Mouse (Mus musculus) lung, adult 18-20 months (tissue): ENCODE data around the gene Sirt4.
A peak's percentile ranks its signal among the peaks of the same experiment; 100 is the strongest.
"Not testable (repeated sequence)": the region's sequence is repeated elsewhere in the genome, so short reads cannot be mapped to it uniquely, and the experiment has no call there.

Experiments
- DNase-seq, 2 experiments: peaks; one replicate each; pipeline ENCODE4 v3.0.0; 2022; ENCODE audit warnings: mixed read lengths in 2 of 2

Sirt4 gene

GRCm38 (mm10) chr5:115470766-115471531 lies 13.6 kb downstream of the Sirt4 start:
- peak; percentile 47 to 65 for DNase-seq

- peak; percentile 77 to 85 for DNase-seq
These were observed 14.7 kb downstream of the Sirt4 start for GRCm38 (mm10) chr5:115469791-115470190.

DNA sequence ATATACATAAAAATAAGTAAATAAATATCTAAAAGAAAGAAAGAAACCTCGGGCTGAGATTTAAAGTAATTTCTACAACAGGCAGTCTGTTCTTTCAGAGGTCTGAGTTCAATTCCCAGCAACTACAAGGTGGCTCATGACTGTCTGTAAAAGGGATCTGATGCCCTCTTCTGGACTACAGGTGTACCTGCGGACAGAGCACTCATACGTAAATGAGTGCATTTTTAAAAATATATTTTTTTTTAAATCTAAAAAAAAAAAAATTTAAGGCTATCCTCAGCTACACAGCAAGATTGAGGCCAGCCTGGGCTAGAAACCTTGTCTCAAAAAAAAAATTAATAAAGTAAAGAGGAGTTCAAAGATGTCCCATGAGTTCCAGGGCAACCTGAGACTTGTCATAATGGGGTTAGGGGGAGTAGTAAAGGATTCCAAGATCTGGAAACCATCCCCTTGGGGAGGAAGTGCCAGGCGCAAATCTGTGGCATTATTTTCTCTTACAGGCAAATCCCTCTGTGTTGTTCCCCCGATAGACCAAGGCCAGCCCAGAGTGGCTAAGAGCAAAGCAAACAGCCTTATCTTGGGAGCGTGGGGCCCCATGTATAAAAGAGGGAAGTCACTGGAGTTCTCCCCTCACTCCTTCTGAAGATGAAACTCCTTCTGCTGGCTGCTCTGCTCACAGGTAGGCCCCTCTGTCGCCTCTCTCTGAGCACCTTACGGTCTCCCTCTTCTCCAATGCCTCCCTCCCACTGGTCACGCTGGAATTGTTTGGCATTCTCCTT lies 18.7 kb downstream of the Sirt4 start, which contains the start of gene Pla2g1b:
Gene Pla2g1b (plus strand): TSS at position 621 of the 779 bp plus-strand sequence.
- peak in 1 of 2 experiments; percentile 53 for DNase-seq

DNA sequence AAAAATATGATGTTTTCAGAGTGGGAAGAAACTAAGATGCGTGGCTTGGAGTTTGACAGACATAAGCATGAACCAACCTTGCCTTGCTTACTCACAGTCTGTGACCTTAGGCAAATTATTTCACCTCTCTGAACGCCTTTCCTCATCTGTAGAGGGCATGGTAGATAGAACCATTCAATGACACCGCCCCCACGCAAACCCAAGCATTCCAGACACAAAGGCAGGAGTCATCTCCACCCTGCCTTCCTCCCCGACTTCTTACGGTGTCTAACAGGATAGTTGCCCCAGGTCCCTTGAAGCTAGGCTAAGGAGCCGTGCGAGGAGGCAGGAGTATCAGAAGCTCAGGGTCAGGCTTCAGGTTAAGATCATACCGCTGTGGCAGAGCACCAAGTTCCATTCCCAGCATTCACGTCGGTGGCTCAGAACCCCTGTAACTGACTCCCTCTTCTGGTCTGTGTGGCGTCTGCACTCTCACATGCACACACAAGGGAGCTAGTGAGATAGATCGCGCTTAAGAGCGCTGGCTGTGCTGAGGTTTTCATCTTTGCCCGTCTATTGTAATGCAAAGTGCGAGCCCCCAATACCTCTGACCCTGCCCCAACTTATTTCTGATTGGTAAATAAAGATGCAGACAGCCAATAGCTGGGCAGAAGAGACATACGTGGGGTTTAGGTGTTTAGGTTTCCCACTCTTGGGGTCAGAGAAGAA lies 20.0 kb downstream of the Sirt4 start:
- no peak for DNase-seq

DNA sequence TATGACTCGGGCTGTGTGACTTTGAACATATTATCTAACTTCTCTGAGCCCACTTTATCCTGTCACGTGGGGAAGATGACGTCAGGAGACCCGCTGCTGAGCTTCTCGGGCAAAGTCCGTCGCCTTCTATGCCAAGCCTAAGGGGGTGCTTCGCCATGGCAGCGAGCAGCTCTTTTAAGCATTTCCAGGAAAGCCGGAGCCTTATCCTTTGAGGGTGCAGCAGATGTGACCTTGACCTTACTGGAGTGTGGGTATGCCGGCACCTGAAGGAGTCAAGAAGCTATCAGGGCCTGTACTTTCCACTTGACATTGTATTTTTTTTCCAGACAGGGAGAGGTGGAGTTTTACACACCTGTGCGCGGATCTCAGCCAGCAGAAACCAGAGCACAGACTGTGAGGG lies 25.6 kb downstream of the Sirt4 start:
- DNase-seq = no peak

DNA sequence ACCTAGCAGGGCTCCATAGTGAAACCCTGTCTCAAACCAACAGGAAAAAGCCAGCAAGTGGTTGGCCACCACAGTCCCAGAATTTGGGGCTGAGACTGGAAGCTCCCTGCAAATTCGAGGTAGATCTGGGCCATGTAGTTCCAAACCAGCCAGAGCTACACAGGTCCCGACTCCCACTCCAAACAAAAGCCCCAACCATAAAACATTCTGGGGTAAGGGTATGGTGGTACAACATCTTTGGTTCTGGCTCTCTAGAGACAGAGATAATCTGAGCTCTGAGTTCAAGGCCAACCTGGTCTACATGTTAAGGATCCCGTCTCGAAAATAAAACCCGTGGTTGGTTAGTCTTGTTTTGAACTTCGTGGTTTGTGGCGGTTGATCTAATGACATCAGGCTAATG lies 28.7 kb downstream of the Sirt4 start:
- DNase-seq = no peak

DNA sequence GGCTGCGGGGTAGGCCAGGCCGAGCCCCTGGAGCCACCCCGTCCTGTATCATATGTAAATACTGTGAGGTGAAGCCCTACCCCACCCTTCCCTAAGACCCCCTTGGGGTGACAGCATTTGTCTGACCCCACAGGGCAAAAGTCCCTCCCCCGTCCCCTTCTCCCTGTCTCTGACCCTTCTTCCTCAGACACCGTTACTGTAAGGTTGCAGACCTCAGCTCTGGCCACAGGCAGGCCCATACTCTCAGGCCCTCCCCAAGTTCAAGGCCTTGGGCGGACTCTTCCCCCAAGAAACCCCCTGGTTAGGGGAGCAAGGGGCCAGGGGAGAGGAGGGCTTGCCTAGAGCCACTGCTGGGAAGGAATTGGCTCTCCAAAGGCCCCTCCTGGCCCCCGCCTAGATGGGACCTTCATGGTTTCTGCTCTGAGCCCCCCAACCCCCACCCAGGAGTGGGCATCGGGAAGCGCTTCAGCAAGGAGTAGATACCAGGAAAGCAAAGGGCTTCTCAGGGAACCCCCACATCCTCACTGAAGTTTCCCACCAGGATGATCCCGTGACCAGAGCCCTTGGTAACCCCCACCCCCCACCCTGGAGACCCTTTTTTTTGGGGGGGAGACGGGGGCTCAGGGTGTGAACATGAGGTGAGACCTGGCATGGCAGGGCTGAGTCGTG lies 30.0 kb downstream of the Sirt4 start:
- DNase-seq = no peak

GRCm38 (mm10) chr5:115450410-115451317 lies 33.9 kb downstream of the Sirt4 start:
- DNase-seq = no peak

DNA sequence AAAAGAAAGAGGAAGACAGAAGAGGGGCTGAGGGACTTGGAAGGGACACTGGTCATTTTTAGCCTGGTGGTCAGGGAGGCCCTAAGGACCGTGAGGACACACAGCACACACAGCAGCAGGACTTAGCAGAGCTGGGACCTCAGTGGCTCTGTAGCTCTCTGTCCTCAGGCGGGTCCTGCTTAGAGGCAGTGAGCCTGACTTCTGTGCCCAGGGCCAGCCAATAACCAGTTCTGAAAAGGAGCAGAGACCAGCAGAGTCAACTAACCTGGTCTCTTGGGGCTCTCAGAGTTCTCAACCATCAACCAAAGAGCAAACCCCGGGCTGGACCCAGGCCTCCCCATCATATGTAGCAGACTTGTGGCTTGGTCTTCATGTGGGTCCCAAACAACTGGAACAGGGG lies 35.3 kb downstream of the Sirt4 start:
- DNase-seq = no peak

DNA sequence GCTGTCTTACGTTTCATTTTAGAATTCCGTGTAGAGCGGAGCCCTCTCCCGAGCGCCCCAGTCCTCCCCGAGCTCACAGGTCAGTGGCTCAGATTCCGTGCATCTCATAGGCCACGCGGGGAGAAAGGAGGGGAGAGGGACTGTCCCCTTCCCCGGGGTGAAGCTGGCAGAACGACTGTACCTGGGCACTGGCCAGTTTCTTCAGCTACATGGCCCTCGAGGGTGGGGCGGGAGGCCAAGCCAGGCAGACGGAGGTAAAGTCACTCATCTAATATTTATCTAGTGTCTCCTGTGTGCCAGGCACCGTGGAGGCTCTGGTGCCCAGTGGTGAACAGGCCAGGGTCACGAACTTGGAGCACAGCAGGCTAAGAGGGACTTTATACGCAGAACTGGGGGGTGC lies 37.4 kb downstream of the Sirt4 start:
- DNase-seq = peak; percentile 49 to 64

DNA sequence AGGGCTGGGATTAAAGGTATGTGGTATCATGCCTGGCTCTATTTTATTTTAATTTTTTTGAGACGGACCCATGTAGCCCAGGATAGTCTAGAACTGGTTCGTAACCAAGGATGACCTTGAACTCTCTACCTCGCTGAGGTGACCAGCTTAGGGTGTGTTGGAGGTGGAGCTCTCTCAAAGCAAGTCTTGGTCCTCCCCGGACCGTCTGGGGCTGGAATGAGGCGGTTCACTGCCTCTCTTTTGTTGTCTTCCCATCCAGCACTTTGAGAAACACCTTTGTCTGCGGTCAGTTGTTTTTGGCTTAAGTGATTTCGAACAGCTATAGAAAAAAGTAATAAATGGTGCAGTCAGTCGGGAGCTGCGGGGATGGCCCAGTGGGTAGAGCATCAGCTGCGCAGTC lies 40.4 kb downstream of the Sirt4 start:
- no peak for DNase-seq

GRCm38 (mm10) chr5:115442663-115443062 lies 41.9 kb downstream of the Sirt4 start:
- not testable (repeated sequence) for DNase-seq

DNA sequence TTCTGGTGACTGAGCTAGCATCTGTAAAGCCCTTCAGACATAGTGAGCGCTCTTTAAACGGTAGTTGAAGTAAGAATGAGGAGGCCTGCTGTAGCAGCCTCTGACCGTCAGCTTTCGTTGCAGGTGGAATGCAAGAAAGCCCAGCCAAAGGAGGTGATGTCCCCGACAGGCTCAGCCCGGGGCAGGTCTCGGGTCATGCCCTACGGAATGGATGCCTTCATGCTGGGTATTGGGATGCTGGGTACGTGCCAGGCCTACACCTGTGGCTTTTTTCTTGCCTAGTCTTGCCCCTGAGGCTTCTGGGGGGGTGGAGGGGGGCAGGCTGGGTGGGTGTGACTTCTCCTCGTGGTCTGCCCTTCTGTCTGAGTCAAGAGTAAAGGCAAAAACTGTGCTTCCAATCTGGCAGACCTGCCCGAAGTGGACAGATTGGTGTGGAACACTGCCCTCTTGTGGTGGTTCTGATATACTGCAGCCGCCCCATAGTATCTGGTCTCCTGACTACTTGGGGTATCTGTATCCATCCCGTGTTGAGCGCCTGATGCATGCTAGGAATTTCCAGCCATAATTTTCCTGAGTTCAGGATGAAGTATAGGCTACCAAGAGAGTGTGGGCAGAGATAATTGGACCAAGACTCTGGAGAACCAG lies 43.2 kb downstream of the Sirt4 start:
- peak; percentile 50 to 62 for DNase-seq

GRCm38 (mm10) chr5:115438667-115439066 lies 45.9 kb downstream of the Sirt4 start:
- DNase-seq = no peak

DNA sequence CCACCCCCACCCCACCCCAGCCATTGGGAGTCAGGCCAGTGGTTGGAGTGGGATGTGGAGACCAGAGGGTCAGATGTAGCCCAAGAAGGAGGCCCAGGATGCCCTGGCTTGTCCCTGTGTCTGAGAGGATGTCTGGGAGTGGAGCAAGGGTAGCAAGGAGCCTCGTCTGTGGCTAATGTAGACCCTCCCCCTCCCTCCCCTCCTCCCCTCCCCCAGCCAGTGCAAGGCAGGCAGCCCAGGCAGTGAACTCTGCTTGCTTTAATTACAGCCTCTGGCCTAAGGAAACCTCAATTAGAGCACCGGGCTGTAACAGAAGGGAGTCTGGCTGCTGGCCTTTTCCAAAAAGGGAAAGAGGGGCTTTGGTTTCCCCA lies 46.6 kb downstream of the Sirt4 start:
- DNase-seq = no peak

- no peak for DNase-seq
These were observed 47.1 kb downstream of the Sirt4 start for GRCm38 (mm10) chr5:115437242-115437944.

DNA sequence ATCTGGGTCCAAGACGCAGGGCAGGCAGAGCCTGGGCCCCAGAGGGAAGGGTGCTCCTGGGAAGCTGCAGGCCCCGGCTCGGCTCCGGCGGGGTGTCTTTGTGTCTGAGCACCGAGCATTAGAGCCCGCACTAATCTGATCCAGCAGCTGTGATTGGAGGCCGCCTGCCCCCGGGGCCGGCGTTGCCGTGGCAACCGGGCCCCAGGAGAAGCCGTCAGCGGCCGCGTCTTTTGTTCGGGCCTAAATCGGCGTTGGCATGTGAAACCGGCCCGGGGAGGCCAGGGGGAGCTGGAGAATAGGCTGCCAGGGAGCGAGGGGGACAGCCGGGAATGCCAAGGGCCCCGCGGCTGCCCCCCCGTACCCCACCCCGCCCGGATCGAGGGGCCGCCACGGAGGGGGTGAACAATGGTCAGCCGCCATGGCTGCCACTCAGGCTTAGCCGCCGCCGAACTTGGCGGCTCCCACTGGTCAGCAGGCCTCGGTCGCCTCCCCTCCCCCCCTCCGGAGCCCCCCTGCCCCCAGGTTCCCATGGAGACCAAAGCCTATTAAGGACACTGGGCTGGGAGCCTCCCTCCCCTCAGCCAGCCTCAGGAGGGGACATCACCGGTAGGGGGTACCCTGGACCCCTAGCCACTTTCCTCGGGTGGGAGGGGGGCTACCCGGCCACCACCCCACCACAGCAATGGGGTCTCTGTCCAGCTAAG lies 48.0 kb downstream of the Sirt4 start:
- peak in 1 of 2 experiments; percentile 41 for DNase-seq

DNA sequence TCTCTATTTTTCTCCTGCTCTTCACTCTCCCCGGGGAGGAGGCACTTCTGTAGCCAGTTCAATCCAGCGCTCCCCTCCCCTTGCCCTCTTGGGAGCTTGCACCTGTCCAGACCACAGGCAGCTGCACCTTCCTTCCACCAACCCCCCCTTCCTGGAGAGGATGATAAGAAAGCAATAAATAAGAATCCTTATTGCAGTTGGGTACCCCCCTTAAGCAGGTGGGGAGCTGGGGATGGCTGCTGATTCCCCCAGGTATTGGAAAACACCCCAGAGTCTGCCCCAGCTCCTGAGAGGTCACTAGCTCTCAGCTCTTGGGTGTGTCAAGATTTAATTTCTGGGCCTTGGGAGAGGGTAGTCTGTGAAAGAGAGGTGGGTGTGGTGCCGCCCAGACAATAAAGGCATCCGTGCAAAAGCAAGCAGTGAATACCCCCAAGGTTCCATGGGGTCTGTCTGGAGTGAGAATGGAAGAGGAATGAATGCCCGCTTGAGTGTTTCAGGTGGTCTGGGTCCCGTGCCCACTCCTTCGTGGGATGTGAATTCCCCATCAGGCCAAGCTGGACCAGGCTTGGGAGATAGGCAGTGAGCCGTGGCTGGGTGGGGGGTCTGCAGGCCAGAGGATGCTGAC lies 48.7 kb downstream of the Sirt4 start:
- no peak for DNase-seq
